Mouse (Mus musculus): ENCODE results near the gene Ipo4.

DNA sequence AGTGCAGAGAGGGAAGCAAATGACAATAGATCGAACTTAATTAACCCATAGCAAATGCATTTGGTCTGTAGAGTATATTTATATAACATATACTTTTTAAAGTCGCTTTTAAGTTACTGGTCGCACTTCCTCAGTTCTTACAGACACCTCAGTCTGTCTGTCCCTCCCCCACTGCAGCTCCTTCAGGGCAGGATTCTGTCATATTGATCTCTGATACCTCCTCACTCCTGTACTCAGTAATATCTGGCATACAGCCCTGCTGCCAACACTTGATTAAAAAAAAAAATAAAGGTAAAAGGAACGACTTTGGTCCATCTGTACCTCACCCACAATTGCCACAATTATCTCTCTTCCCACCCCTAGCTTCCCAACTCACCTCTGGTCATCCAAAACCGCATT is 51.5 kb downstream of the Ipo4 start:
- TF ChIP-seq TAL1 (IDR thresholded peaks at IDR 0.05; ENCODE audit: low read length) (no peak), GATA1 (IDR thresholded peaks at IDR 0.05; ENCODE audit: low read length) (no peak)
